Mouse (Mus musculus): ENCODE results near the gene Arhgef12. TPM values are rescaled to one million over a fixed set of nuclear protein-coding genes. Genes with fewer than 3 reads are reported as not detected.

Gene Arhgef12
- polyA plus RNA-seq, 1 experiment: not detected

GRCm38 (mm10) chr9:43035208-43035607 is 71.8 kb downstream of the Arhgef12 start:
- TF ChIP-seq POLR2A (IDR thresholded peaks at IDR 0.05; ENCODE audit: insufficient read depth, low read depth, low read length) (no peak), CTCF (IDR thresholded peaks at IDR 0.05; ENCODE audit: insufficient read depth, low read depth, low read length) (no peak)
- Histone ChIP-seq H3K4me3 (ENCODE audit: insufficient read depth, low read depth, low read length) (no peak overlapping the region), H3K4me1 (ENCODE audit: control insufficient read depth, insufficient read depth, low read length) (peaks cover 6% of the 10 kb centered on the region; the same call in 1 of the 2 replicates), H3K27ac (ENCODE audit: insufficient read depth, low read depth, low read length) (no peak overlapping the region)
- 32% methylated on average over 4 of the region's 4 CpGs for WGBS

GRCm38 (mm10) chr9:43034273-43034672 is 72.8 kb downstream of the Arhgef12 start:
- Histone ChIP-seq H3K4me1 (ENCODE audit: control insufficient read depth, insufficient read depth, low read length) (peaks cover 6% of the 10 kb centered on the region; the same call in 1 of the 2 replicates), H3K27ac (ENCODE audit: insufficient read depth, low read depth, low read length) (no peak overlapping the region), H3K4me3 (ENCODE audit: insufficient read depth, low read depth, low read length) (no peak overlapping the region)
- TF ChIP-seq POLR2A (IDR thresholded peaks at IDR 0.05; ENCODE audit: insufficient read depth, low read depth, low read length) (no peak), CTCF (IDR thresholded peaks at IDR 0.05; ENCODE audit: insufficient read depth, low read depth, low read length) (no peak)

- Histone ChIP-seq H3K4me3 (ENCODE audit: insufficient read depth, low read depth, low read length) (no peak overlapping the region), H3K4me1 (ENCODE audit: control insufficient read depth, insufficient read depth, low read length) (no peaks in the 10 kb centered on the region), H3K27ac (ENCODE audit: insufficient read depth, low read depth, low read length) (no peak overlapping the region)
- 79% methylated on average over 5 of the region's 5 CpGs for WGBS
- TF ChIP-seq POLR2A (IDR thresholded peaks at IDR 0.05; ENCODE audit: insufficient read depth, low read depth, low read length) (no peak), CTCF (IDR thresholded peaks at IDR 0.05; ENCODE audit: insufficient read depth, low read depth, low read length) (no peak)
Measured at GRCm38 (mm10) chr9:43027757-43028156, 79.3 kb downstream of the Arhgef12 start.

GRCm38 (mm10) chr9:43021515-43022251 is 85.4 kb downstream of the Arhgef12 start:
- TF ChIP-seq POLR2A (IDR thresholded peaks at IDR 0.05; ENCODE audit: insufficient read depth, low read depth, low read length) (no peak), CTCF (IDR thresholded peaks at IDR 0.05; ENCODE audit: insufficient read depth, low read depth, low read length) (no peak)
- H3K4me3 ChIP-seq (ENCODE audit: insufficient read depth, low read depth, low read length): no peak overlapping the region
- 82% methylated on average over 5 of the region's 5 CpGs for WGBS
- H3K4me1 ChIP-seq (ENCODE audit: control insufficient read depth, insufficient read depth, low read length): no peaks in the 10 kb centered on the region
- no peak overlapping the region for H3K27ac ChIP-seq (ENCODE audit: insufficient read depth, low read depth, low read length)

GRCm38 (mm10) chr9:43019656-43020055 is 87.4 kb downstream of the Arhgef12 start:
- peaks cover 2% of the 10 kb centered on the region; the same call in 1 of the 2 replicates for H3K4me1 ChIP-seq (ENCODE audit: control insufficient read depth, insufficient read depth, low read length)
- TF ChIP-seq CTCF (IDR thresholded peaks at IDR 0.05; ENCODE audit: insufficient read depth, low read depth, low read length) (no peak), POLR2A (IDR thresholded peaks at IDR 0.05; ENCODE audit: insufficient read depth, low read depth, low read length) (no peak)
- H3K27ac ChIP-seq (ENCODE audit: insufficient read depth, low read depth, low read length): no peak overlapping the region
- H3K4me3 ChIP-seq (ENCODE audit: insufficient read depth, low read depth, low read length): no peak overlapping the region
- WGBS: 95% methylated on average over 9 of the region's 9 CpGs

GRCm38 (mm10) chr9:43015786-43016185 is 91.3 kb downstream of the Arhgef12 start:
- Histone ChIP-seq H3K4me3 (ENCODE audit: insufficient read depth, low read depth, low read length) (no peak overlapping the region), H3K27ac (ENCODE audit: insufficient read depth, low read depth, low read length) (no peak overlapping the region), H3K4me1 (ENCODE audit: control insufficient read depth, insufficient read depth, low read length) (peaks cover 5% of the 10 kb centered on the region; the same call in 1 of the 2 replicates)
- 87% methylated on average over 5 of the region's 5 CpGs for WGBS
- TF ChIP-seq POLR2A (IDR thresholded peaks at IDR 0.05; ENCODE audit: insufficient read depth, low read depth, low read length) (no peak), CTCF (IDR thresholded peaks at IDR 0.05; ENCODE audit: insufficient read depth, low read depth, low read length) (no peak)

- no peak for TF ChIP-seq POLR2A (IDR thresholded peaks at IDR 0.05; ENCODE audit: insufficient read depth, low read depth, low read length)
- TF ChIP-seq CTCF (IDR thresholded peaks at IDR 0.05; ENCODE audit: insufficient read depth, low read depth, low read length): no peak
- Histone ChIP-seq H3K4me3 (ENCODE audit: insufficient read depth, low read depth, low read length) (no peak overlapping the region), H3K27ac (ENCODE audit: insufficient read depth, low read depth, low read length) (no peak overlapping the region), H3K4me1 (ENCODE audit: control insufficient read depth, insufficient read depth, low read length) (peaks cover 5% of the 10 kb centered on the region; the same call in 1 of the 2 replicates)
- WGBS: 55% methylated on average over 2 of the region's 2 CpGs
Measured at GRCm38 (mm10) chr9:43015366-43015765, 91.7 kb downstream of the Arhgef12 start.

- no peak overlapping the region for H3K27ac ChIP-seq (ENCODE audit: insufficient read depth, low read depth, low read length)
Measured at GRCm38 (mm10) chr9:43014886-43015285, 92.2 kb downstream of the Arhgef12 start.

GRCm38 (mm10) chr9:43012541-43012940 is 94.5 kb downstream of the Arhgef12 start:
- 78% methylated on average over 5 of the region's 5 CpGs for WGBS
- H3K4me3 ChIP-seq (ENCODE audit: insufficient read depth, low read depth, low read length): no peak overlapping the region
- TF ChIP-seq CTCF (IDR thresholded peaks at IDR 0.05; ENCODE audit: insufficient read depth, low read depth, low read length): no peak
- no peak for TF ChIP-seq POLR2A (IDR thresholded peaks at IDR 0.05; ENCODE audit: insufficient read depth, low read depth, low read length)
- peaks cover 5% of the 10 kb centered on the region; the same call in 1 of the 2 replicates for H3K4me1 ChIP-seq (ENCODE audit: control insufficient read depth, insufficient read depth, low read length)
- no peak overlapping the region for H3K27ac ChIP-seq (ENCODE audit: insufficient read depth, low read depth, low read length)

More at GRCm38 (mm10) chr9:43014886-43015285, 92.2 kb downstream of the Arhgef12 start:
- H3K4me3 ChIP-seq (ENCODE audit: insufficient read depth, low read depth, low read length): no peak overlapping the region
- H3K4me1 ChIP-seq (ENCODE audit: control insufficient read depth, insufficient read depth, low read length): peaks cover 5% of the 10 kb centered on the region; the same call in 1 of the 2 replicates
- TF ChIP-seq POLR2A (IDR thresholded peaks at IDR 0.05; ENCODE audit: insufficient read depth, low read depth, low read length): no peak
- no peak for TF ChIP-seq CTCF (IDR thresholded peaks at IDR 0.05; ENCODE audit: insufficient read depth, low read depth, low read length)
- 80% methylated on average over 1 of the region's 1 CpGs for WGBS
